Mouse (Mus musculus) inflammation-experienced regulatory T-cells, adult 6 months (primary cell): Measurements from ENCODE around the gene Pkd1l2. TPM values are rescaled to one million over a fixed set of nuclear protein-coding genes. Genes with fewer than 3 reads are reported as not detected.
A peak's percentile ranks its signal among the peaks of the same experiment; 100 is the strongest.

Experiments
- ATAC-seq: one replicate; pipeline ENCODE4 v1.8.0; 2017
- polyA plus RNA-seq, 3 experiments: library from polyadenylated mRNA; unstranded; fragments of 100-300 nt; shearing (Covaris generic); gene quantifications; one replicate each; pipeline ENCODE4 v1.2.1; 2017

Gene Pkd1l2
- polyA plus RNA-seq, 3 experiments from 2014 or later: 0.06 TPM; not detected in 2

DNA sequence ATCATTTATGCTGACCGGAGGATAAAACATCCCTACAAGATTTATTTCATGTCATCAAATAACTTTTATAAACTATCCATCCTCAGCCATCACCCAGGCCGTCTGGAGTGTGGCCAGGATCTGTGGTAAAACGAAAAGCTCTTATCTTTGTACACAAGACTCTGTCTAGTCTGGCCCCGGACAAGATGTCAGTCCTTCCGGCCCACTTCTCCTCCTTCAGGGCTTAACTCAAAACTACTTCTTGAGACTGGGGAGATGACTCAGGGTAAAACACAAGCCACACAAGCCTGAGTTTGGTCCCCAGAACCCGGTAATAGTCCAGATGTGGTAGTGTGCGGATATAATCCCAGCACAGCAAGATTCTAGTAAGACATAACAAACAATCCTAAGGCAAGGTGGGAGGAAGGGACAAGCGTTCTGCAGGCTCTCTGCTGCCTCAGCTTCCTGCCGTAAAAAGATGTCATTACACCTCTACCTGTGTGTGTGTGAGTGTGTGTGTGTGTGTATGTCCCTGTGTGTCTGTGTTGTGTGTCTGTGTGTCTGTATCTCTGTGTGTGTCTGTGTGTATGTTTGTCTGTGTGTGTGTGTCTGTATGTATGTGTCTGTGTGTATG lies 804 bp upstream of the Pkd1l2 start:
- ATAC-seq: no peak

DNA sequence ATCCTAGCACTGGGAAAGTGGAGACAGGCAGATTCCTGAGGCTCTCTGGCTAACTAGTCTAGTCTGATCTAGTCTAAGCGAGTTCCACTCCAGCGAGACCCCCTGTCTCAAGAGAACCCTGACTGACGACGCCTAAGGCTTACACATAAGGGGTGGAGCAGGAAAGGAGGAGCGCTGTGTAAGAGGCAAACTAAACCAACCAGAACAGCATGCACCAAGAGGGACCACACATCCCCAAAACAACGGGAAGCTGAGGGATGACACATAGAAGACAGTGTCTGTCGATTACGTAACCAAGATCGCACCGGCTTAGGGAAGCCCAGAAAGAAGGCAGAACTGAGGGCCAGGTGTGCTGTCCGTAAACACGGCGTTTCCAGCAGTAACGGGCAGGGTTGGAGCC lies 2.6 kb downstream of the Pkd1l2 start:
- ATAC-seq: no peak

DNA sequence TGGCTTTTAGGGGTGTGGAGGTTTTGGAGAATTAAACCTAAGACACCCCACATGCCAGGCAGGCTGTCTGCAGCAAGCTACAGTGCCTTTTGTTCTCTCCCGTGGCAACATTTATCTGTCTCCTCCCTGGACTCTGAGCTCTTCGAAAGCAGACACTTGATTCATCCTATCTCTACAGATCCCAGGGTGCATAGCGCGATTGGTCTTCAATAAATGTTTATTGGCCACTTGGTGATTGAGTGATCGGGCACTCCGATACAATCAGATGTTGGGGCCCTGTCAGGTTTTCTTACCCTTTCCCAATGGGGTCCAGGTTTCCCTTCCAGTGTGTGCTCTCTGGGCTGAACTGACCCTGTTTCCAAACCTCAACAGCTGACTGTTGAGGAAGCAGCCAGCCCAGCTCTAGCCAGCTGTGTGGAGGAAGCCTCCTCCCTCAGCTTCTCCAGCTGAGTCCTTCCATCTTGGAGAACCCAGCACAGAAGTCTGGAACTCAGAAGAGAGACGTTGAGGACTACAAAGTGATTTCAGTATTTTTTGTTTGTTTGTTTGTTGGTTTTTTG lies 3.8 kb downstream of the Pkd1l2 start:
- no peak for ATAC-seq

DNA sequence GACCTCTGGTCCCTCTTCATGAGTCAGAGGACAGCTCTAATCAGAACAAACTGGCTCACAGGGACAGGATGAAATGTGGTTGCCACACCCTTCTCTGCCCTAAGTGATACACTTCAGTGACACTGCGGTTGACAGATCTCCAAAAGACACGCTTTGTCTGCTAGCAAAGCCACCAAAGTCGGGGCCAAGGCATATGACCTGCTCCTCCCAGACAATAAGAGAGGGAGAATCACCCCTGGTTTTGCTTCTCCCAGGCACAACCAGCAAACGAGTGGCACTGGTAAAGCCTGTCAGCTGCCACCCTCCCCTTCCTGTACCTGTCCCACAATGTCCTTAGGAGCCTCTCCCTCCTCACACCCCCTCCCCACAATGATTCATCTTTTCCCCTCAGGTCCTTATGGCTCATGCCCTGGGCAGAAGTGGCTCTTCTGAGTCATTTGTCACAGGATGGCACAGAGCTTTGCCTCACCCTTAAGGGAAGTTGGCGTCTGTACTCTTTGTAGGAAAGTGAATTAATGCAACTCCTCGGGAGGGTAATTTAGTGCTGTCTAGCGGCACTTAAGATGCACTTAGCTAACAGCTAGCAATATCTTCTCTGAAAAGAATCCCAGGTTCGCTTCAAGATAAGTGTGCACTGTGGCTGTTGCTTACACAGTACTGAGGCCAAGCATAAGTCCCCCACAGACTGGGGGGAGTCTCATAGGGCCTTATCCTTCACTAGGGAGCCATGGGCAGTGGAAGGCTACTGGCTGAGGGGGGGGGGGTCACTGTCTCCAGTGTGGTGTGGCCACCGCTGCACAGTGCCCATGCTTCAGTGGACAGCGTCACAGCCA lies 7.7 kb downstream of the Pkd1l2 start:
- no peak for ATAC-seq

DNA sequence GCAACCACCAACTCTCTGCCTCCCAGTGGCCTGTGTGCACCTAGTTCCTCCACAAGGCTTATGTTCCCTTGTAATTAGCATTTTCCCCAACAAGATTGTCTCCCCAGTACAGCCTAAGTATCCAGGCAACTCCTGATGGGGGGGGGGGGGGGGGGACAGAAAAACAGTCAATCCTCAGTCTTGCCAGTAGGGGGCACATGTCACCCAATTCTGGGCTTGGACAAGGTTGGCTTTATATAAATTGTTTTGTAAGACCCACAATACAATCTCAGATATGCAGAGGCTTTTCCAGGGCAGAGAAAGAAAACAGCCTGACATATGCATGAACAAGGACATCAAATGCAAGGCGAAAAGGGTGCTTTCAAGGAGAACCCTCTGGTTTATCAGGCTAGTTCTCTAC lies 12.5 kb downstream of the Pkd1l2 start:
- no peak for ATAC-seq

DNA sequence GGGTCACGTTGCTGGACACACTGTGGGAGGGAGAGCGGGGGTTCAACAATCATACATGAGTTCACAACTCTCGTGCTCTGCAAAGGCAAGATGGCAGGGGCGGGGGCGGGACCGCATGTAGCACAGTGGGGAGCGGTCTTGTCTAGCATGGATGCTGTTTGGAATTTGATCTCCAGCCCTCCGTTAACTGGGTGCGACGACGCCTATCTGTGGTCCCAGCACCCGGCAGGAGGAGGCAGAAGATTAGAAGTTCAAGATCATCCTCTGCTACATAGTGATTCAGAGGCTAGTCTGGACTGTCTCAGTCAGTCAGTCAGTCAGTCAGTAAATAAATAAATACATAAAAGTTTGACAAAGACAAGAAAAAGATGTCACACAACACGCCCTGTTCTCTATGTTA lies 14.0 kb downstream of the Pkd1l2 start:
- no peak for ATAC-seq

DNA sequence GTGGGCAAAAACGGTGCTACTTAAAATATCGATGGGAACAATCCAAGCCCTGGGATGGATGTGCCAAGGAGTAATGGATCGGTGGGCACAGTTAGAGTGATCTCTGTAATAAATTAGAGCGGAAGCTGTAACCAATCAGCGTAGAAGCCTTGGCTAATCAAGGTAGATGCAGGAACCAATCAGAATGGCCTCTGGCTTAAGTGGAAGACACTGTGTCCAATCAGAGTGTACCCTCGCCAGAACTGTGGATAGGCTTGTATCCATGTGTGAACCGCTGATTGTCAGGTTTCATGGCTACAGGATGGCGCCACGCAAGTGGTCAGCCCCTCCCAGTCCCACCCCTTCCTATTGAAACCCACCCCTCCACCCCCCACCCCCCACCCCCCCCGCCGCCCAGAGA lies 14.9 kb downstream of the Pkd1l2 start:
- no peak for ATAC-seq

DNA sequence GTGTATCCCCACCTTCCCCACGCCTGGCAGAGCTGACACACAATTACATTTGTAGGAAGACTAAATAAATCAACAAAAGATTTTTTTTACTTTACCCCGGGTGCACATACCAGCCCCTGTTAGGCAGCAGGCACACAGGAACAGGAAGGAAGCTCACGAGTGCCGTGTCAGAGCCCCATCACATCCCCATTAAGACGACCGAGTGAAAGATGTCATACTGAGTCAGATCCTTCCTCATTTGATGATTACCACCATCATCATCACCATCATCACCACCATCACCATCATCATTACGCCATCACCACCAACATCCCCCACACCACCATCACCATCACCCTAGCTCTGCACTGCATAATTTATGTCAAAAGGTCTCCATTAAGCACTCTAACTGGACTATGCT lies 15.3 kb downstream of the Pkd1l2 start:
- no peak for ATAC-seq

DNA sequence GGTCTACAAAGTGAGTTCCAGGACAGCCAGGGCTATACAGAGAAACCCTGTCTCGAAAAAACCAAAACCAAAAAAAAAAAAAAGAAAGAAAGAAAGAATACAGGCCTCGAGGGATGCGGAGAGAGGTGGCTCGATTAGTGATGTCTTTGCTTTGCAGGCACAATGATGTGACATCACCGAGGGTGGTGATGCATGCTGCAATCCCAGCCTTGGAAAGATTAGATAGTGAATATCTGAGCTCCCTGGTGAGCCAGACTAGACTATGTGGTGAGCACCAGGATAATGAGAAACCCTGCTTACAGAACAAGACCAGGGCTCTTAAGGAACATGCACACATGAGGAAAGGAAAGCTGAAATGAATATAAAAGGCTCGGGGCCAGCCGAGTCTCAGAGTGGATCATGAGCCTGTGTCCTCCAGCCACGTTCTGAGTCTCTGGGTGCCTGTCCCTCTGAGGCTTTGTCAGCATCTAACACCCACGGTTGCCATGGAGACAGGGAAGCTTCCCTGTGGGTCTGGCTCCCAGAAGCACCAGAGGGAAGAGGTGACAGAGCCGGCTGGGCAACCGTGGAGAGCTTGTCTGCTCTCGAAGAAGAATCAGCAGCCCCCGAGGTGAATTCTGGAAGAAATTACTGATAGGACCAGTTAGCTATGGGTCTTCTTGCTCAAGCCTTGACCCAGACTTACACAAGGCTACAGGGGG lies 20.9 kb downstream of the Pkd1l2 start:
- ATAC-seq: no peak

DNA sequence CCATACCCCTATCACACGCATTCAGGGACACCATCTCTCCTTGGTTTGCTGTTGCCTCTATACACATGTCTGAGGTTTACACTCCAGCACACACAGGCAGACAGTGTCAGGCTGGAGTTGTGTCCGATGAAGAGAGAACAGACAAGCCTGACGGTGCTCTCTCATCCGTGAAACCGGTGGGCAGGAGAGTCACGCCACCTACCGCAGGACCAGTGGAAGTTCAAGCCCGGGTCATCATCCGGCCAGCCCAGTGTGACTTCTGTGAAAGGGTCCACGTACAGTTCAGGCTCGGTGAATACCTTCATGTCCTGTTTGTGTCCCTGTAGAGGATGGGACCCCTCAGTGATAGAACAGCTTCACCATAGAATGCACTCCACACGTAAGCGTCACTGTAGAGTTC lies 21.9 kb downstream of the Pkd1l2 start:
- no peak for ATAC-seq

DNA sequence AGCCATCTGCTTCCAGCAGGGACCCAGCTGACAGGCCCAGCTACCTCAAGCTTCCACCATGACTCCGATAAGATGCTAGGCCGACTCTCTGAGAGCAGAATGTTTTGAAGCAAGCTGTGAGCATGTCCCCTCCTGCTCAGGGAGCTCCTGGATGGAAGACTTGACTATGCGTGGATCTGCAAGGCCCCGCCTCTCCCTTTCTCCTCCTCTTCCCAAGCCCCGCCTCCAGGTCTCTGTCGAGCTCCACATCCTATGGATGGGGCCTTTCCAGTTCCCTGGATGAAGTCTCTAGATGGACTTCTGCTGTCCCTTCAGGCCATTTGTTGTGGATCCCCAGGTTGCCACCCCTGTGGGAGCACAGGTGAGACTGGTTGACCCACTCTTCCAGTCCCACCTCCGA lies 23.2 kb downstream of the Pkd1l2 start:
- ATAC-seq: no peak

DNA sequence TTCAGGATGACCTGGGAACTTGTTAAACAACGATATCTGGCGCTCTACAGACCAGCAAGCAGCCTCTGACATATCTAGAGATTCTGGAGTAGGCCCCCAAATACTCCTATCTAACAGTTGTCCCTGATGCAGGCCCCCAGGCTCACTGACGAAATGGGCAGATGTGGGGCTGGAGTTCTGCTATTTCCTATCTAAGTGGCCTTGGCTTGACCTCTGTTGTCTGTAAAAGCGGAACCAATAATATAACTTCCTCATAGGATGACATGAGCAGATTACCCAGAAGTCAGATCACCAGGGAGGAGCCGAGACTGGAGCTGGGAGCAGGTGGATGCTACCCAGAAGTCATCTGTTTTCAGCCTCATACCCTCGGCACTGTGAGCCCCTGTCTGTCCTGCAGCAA lies 27.2 kb downstream of the Pkd1l2 start:
- ATAC-seq: no peak

DNA sequence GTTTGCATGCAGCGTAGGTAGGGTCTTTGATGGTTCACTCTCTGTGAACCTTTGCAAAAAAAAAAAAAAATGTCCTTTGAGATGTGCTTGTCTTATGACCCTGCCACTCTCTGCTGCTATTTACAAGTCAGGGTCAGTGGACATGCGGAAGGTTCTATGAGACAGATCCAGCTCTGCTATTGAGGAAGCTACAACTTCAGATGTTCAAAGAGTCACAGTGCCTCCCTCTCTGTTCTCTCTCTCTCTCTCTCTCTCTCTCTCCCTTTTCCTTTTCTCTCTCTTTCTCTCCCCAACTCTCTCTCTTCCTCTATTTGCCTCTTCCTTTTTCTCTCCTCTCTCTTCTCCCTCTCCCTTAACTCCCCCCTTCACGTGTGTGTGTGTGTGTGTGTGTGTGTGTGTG lies 28.1 kb downstream of the Pkd1l2 start:
- no peak for ATAC-seq

DNA sequence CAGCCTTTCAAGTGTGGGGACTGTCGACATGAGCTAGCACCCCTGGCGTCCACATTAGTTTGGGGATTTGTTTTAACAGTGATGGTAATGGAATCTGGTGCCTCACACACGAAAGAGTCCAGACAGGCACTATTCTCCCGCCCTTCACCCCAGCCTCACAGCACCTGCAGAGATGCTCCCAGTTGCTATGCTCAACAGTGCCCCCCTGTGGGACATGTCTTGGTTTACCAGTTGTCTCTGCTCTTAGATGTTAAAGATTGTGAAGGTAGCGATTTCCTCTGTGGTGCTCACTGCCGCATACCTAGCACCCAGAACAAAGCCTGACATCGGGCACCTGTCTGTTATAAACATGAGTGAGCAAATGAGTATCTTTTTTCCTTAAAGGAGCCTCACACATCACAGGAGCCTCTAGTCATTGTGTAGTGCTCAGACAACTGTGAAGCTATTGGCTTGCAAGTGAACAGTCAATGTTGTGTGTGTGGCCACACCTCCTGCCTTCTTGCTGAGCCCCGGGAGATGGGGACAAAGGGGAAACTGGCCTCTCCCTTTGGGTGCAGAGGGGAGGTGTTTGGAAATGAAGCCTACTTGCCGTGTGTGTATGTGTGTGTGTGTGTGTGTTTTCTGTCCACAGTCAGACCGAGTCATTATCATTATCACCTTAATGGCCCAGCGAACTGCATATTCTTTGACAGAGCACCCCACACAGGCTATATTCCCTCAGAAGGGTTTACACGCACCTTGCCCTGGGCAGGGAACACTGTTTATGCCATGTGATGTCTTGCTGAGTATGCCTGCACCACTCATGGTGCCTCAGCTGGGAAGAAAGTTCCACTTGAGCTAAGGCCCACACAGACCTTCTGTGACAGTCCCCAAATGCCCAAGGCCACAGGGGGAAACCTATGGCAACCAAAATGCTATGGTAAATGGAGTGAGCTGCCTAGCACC lies 28.8 kb downstream of the Pkd1l2 start:
- ATAC-seq: no peak

DNA sequence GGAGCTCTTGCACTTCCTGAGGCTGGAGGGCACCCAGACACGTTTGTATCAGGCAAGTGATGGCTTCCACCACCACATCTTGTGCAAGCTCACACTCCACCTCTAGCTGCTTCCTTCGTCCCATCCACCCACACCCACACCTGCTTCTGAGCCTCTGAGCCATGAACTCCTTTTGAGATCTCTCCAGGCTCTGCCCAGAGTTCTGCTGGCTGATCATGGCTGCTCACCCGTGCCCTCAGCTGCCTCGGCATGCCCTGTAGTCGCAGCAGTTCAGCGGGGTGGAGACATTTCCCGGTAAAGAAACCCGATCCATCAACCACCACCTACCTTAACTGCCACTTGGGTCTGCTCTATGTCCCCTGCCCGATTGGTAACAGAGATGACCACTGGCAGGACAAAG lies 30.9 kb downstream of the Pkd1l2 start:
- no peak for ATAC-seq

DNA sequence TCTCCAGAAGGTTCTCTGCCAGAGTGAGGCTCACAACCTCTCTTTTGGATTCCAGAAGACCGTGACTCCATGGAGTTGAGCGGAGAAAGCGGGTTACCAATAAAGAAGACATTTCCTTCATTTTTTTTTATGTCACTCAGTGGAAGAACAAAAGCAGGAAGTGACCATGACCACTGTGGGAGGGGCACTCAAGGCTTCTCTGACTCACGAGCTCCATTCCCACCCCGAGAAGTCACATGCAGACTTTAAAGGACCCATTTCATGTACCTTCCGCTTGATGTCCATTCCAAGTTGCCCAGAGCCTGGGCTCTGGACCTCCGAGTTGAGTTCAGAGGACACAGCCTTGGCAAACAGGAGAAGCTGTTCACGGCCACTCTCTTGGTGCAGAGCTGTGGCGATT lies 31.5 kb downstream of the Pkd1l2 start:
- no peak for ATAC-seq

DNA sequence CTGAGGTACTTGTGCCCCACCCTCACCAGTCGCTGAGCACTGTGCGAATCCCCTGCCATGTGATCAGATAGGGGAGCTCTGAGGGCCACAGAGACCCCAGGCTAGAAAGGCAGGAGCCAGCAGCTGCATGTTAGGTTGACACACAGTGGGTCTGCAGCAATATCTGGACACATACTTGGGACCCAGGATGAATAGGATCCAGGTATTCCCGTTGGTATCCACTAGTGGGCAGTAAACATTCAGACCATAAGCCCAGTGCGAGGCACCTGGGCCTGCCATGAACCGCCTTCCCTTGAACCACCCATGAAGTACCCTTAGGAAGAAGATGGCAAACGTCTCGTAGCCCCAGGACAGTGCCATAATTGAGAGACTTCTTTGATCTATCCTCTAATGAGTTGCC lies 32.8 kb downstream of the Pkd1l2 start:
- no peak for ATAC-seq

DNA sequence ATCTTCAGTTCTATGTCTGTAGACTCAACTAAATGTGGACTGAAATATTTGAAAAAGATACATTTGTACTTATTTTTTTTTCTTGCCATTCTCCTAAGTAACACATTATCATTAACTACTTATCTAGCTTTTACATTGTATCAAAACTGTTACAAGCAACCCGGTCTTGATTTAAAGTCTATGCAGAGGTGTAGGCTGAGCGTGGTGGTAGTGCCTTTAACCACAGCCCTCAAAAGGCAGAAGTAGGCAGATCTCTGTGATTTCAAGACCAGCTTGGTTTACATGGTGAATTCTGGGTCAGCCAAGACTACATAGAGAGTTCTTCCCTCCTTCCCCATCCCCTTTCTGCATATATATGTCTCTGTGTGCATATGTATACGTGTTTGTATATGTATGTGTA lies 38.7 kb downstream of the Pkd1l2 start:
- no peak for ATAC-seq

DNA sequence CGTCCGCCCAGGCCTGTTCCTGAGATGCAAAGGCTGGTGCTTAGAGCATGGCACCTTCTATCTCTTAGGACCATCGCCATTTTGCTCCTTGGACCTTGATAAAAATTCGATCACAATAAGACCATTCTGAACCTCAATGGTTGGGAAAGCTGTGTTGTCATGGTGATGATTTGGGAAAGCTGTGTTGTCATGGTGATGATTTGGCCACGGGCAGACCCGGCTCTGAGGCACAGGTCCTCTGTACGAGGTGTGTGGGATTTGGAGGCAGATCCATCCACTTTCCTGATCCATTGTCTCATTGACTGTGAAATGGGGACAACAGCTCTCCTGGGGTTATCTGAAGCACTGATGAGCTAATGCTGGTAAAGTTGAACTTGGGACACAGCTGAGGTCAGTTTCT lies 42.4 kb downstream of the Pkd1l2 start:
- no peak for ATAC-seq

DNA sequence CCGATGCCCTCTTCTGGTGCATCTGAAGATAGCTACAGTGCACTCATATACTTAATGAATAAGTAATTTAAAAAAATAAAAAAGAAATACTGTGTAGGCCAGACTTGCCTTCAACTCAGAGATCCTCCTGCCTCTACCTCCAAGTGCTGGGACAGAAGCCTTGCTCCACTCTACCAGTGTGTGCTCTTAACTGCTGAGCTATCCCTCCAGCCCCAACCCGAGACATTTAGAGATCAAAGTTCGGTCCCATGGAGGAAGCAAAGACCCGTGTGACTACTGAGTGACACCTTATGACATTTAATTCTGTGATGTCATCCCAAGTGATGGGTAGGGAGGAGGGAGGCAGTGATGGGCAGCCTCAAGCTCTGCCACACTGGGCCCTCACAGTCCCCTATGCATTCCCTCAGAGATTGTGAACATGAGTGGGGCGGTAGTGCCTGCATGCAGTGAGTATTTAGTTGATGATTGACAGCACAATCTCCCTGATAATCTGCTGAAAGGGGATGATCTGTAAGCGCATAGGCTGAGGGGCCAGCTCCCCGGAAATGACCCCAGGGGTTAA lies 44.8 kb downstream of the Pkd1l2 start:
- no peak for ATAC-seq

DNA sequence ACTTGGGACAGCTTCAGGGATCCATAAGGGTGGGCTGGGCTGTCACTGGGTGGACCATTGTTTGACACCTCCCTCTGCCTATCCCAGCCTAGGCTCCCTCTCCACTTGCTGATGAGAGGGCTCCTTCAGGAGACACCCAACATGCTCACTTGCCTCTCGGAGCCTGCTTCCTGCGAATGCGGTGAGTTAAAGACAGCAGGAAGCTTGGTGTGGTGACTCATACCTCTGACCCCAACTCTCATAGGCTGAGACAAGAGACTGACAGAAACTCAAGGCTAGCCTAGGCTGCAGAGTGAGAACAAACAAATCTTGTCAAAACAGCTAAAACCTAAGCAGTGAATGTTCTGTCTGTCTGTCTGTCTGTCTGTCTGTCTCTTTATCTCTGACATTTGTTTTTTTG lies 48.9 kb downstream of the Pkd1l2 start:
- peak; percentile 72 for ATAC-seq

DNA sequence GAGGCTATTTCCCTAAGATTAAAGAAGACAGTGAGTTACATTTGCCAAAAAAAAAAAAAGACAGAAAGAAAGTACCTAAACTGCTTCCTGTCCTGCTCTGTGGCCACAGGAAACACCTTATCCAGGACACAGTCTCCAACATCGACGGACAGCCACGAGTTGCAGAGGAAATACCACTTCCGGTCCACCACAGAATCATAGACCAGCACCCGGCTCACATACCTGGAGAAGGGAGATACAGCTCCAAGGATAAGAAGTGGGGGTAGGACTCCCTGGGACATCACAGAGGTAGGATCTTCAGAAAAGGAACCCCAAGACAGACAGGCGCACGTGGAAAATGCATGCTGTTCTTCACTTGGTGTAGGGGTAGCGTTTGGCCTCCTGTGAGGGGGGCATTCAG lies 49.6 kb downstream of the Pkd1l2 start:
- ATAC-seq: no peak
